Mouse (Mus musculus) ES-Bruce4 (cell line): ENCODE data around the gene Ccdc187.

Source experiments
- CTCF ChIP-seq: IDR thresholded peaks from one replicate; pipeline ENCODE4 v1.8.1; 2011; ENCODE audit warnings: low read depth, low read length
- EP300 ChIP-seq: IDR thresholded peaks from 2 replicates; pipeline ENCODE4 v1.6.1; 2011; ENCODE audit warnings: low read depth, low read length; ENCODE audit not compliant: insufficient read depth
- POLR2A ChIP-seq: IDR thresholded peaks from one replicate; pipeline ENCODE4 v1.8.1; 2011; ENCODE audit warnings: low read length; ENCODE audit not compliant: insufficient read depth

- TF ChIP-seq CTCF (no peak), EP300 (no peak), POLR2A (no peak)
These were observed 15.4 kb upstream of the Ccdc187 start for GRCm38 (mm10) chr2:26309739-26310138.
